Mouse (Mus musculus) forebrain, embryonic 14.5 days (tissue): Measurements from ENCODE around the gene Ppm1g. TPM values are rescaled to one million over a fixed set of nuclear protein-coding genes. Genes with fewer than 3 reads are reported as not detected.

Experiments used
- ATAC-seq: fragments of 200-750 bp; cut with Nextera tagmentation; 2 replicates; pipeline ENCODE4 v1.8.0; 2017; ENCODE audit warnings: mild to moderate bottlenecking, moderate library complexity
- DNase-seq: peaks from one replicate; pipeline ENCODE4 v3.0.0-alpha.2; 2015; ENCODE audit warnings: low spot score
- H3K27ac ChIP-seq: fragments of 300-500 bp; sonication (generic); 2 replicates; pipeline ENCODE4 v1.5.1; 2014; ENCODE audit warnings: low read depth, mild to moderate bottlenecking, control low read depth, low read length, moderate library complexity
- H3K27me3 ChIP-seq: fragments of 300-500 bp; sonication (generic); replicated peaks from 2 replicates; pipeline ENCODE4 v1.6.1; 2014; ENCODE audit warnings: low read length, control low read depth, mixed read lengths; ENCODE audit not compliant: control insufficient read depth, insufficient read depth
- H3K36me3 ChIP-seq: fragments of 300-500 bp; sonication (generic); 2 replicates; pipeline ENCODE4 v1.6.1; 2014; ENCODE audit warnings: low read length, control low read depth; ENCODE audit not compliant: control insufficient read depth, insufficient read depth
- H3K4me1 ChIP-seq: fragments of 300-500 bp; sonication (generic); 2 replicates; pipeline ENCODE4 v1.6.1; 2014; ENCODE audit warnings: antibody characterized with exemption, low read length, control low read depth; ENCODE audit not compliant: control insufficient read depth, insufficient read depth
- H3K4me2 ChIP-seq: fragments of 300-500 bp; sonication (generic); 2 replicates; pipeline ENCODE4 v1.6.1; 2014; ENCODE audit warnings: mild to moderate bottlenecking, control low read depth, low read length
- H3K4me3 ChIP-seq: fragments of 300-500 bp; sonication (generic); 2 replicates; pipeline ENCODE4 v1.5.1; 2014; ENCODE audit warnings: low read depth, low read length, control low read depth
- H3K9ac ChIP-seq: fragments of 300-500 bp; sonication (generic); 2 replicates; pipeline ENCODE4 v1.6.1; 2014; ENCODE audit warnings: mild to moderate bottlenecking, low read length, control low read depth, moderate library complexity
- H3K9me3 ChIP-seq: fragments of 300-500 bp; sonication (generic); replicated peaks from 2 replicates; pipeline ENCODE4 v1.6.1; 2016; ENCODE audit warnings: low read length, control low read depth, mixed read lengths; ENCODE audit not compliant: control insufficient read depth
- WGBS: fragments of 180-500 bp; shearing (Covaris S2); extraction: QIAGEN DNeasy Blood & Tissue Kit; methylation state at CpG from one replicate; pipeline ENCODE4 v1.1.7; 2014; 5-methylcytosine and 5-hydroxymethylcytosine counted together
- polyA plus RNA-seq: library from polyadenylated mRNA; unstranded; fragments of >200 nt; fragmentation: Nextera tagmentation; extraction: Ambion mirVana; gene quantifications from 2 replicates; pipeline ENCODE4 v1.2.1, GENCODE M21; 2014

Ppm1g gene
- polyA plus RNA-seq, 1 experiment from 2014 or later = 133 TPM

DNA sequence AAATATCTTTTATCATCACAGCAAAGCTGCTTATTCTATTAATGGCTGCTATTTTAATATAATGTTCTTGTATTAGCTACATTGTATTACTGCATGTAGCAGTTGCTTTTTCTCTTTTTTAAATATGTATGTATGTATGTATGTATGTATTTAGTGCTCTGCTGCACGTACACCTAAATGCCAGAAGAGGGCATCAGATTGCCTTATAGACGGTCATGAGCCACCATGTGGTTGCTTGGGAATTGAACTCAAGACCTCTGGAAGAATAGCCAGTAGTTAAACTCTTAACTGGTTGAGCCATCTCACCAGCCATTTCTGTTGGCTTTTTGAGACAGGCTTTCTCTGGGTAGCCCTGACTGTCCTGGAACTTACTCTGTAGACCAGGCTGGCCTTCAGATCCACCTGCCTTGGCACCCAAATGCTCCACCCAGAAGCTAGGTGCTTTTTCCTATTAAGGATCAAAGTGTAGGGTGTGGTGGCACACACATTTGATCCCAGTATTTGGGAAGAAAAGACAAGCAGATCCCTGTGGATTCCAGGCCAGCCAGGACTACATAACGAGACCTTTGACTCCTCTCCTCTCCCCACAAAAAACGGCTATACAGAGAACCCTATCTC, 32.2 kb downstream of the Ppm1g start:
- WGBS = 78% methylated on average over 4 of the region's 4 CpGs

DNA sequence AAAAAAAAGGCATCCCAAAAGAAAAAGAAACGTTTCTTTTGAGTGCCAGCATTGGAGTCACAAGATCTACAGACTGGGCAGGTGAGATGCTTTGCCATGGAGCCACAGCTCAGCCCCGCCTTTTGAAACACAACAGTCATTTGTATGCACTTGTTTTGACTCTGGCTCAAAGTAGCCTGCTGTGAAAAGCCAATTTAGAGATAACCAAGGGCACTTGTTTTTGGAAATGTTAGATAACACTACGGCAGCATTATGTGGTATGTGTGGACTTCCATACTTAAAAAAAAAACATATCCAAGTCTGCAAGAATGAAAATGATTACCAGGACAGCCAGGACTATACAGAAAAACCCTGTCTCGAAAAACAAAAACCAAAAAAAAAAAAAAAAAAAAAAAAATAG, 36.8 kb downstream of the Ppm1g start:
- no peak overlapping the region for H3K9ac ChIP-seq
- no peaks in the 10 kb centered on the region for H3K27me3 ChIP-seq
- no peak for ATAC-seq
- no peak overlapping the region for H3K4me2 ChIP-seq
- WGBS = 60% methylated on average over 4 of the region's 4 CpGs
- no peak for DNase-seq
- peaks cover 8% of the 10 kb centered on the region; the same call in 1 of the 2 replicates for H3K4me1 ChIP-seq
- no peak overlapping the region for H3K4me3 ChIP-seq
- no peaks in the 10 kb centered on the region for H3K9me3 ChIP-seq
- H3K27ac ChIP-seq = no peak overlapping the region
- peaks cover 18% of the 10 kb centered on the region for H3K36me3 ChIP-seq

More for the DNA sequence above, 32.2 kb downstream of the Ppm1g start:
- Histone ChIP-seq H3K4me3 (no peak overlapping the region), H3K9ac (no peak overlapping the region), H3K4me1 (peaks cover 6% of the 10 kb centered on the region), H3K36me3 (peaks cover 41% of the 10 kb centered on the region), H3K9me3 (no peaks in the 10 kb centered on the region), H3K4me2 (no peak overlapping the region), H3K27me3 (no peaks in the 10 kb centered on the region), H3K27ac (no peak overlapping the region)
- DNase-seq = no peak
- ATAC-seq = no peak

- no peak for ATAC-seq
- no peak overlapping the region for H3K4me3 ChIP-seq
- H3K9me3 ChIP-seq = no peaks in the 10 kb centered on the region
- H3K9ac ChIP-seq = no peak overlapping the region
- no peaks in the 10 kb centered on the region for H3K27me3 ChIP-seq
- WGBS = 95% methylated on average over 9 of the region's 9 CpGs
- peaks cover 9% of the 10 kb centered on the region; the same call in 1 of the 2 replicates for H3K4me1 ChIP-seq
- no peak overlapping the region for H3K27ac ChIP-seq
- no peaks in the 10 kb centered on the region for H3K36me3 ChIP-seq
- no peak overlapping the region for H3K4me2 ChIP-seq
- DNase-seq = no peak
Measured at GRCm38 (mm10) chr5:31181183-31181770, 39.2 kb downstream of the Ppm1g start.

- Histone ChIP-seq H3K27ac (peak within 1 kb of the TSS; percentile 95), H3K4me1 (peaks cover 9% of the 10 kb centered on the region; the same call in 1 of the 2 replicates), H3K4me3 (peak within 1 kb of the TSS; percentile 62), H3K4me2 (peak within 1 kb of the TSS; percentile 86), H3K27me3 (no peaks in the 10 kb centered on the region), H3K9me3 (no peaks in the 10 kb centered on the region), H3K9ac (peak within 1 kb of the TSS; percentile 78), H3K36me3 (no peaks in the 10 kb centered on the region; the same call in 1 of the 2 replicates)
- ATAC-seq = peak; percentile 99
- peak; percentile 98 for DNase-seq
- under 1% methylated on average over 59 of the region's 59 CpGs for WGBS
Measured at GRCm38 (mm10) chr5:31179766-31180630, 40.5 kb downstream of the Ppm1g start, which contains the start of the genes Gm29609 and Gtf3c2. TSS of gene Gm29609 (minus strand) at chr5:31179911. TSS of gene Gtf3c2 (minus strand) at chr5:31180144.

DNA sequence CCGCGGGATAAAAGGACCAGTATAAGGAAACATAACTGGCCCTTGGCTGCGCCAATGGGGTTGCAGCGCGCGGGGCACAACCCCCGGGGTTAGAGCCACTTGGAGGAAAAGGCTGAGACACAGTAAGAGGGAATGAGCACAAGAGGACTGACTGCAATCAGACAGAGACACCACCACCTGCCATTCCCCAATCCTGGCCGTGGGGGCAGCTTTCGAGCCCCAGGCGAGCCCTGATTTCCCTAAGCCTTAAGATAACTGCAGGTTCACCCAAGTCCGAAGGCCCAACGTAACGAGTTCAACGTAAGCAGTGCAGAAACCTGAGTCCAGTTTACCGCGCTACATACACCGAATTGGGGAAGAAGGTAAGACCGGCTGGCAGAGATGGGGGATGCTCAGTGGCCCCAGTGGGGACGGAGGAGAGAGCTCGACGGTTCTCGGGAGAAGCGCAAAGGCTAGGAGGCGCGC, 41.2 kb downstream of the Ppm1g start:
- Histone ChIP-seq H3K27me3 (no peaks in the 10 kb centered on the region), H3K27ac (peak overlapping the region; percentile 95), H3K4me2 (peak overlapping the region; percentile 86), H3K4me3 (peak overlapping the region; percentile 62), H3K9me3 (no peaks in the 10 kb centered on the region), H3K4me1 (peaks cover 9% of the 10 kb centered on the region; the same call in 1 of the 2 replicates), H3K36me3 (peaks cover 4% of the 10 kb centered on the region), H3K9ac (peak overlapping the region; percentile 78)
- ATAC-seq = peak; percentile 50
- under 1% methylated on average over 24 of the region's 25 CpGs for WGBS
- peak; percentile 24 for DNase-seq

DNA sequence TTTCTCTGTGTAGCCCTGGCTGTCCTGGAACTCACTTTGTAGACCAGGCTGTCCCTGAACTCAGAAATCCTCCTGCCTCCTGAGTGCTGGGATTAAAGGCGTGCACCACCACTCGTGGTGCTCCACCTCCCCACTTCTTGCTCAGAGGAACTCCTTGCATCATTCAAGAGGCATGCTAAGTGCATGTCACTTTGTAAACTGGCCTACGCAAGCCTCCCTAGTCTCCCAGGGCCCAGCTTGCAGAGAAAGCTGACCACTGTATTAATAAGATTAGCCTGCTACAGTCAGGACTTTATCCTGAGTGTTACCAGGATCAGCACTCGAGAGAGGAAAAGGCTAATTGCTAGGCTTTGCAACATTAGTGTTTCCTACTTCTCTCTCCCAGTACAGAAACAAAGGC, 51.9 kb downstream of the Ppm1g start:
- DNase-seq = no peak
- H3K36me3 ChIP-seq = peaks cover 87% of the 10 kb centered on the region
- no peak overlapping the region for H3K9ac ChIP-seq
- H3K9me3 ChIP-seq = no peaks in the 10 kb centered on the region
- H3K27me3 ChIP-seq = no peaks in the 10 kb centered on the region
- no peak for ATAC-seq
- no peak overlapping the region for H3K4me3 ChIP-seq
- H3K27ac ChIP-seq = no peak overlapping the region
- no peaks in the 10 kb centered on the region for H3K4me1 ChIP-seq
- WGBS = 93% methylated on average over 4 of the region's 4 CpGs
- no peak overlapping the region for H3K4me2 ChIP-seq

DNA sequence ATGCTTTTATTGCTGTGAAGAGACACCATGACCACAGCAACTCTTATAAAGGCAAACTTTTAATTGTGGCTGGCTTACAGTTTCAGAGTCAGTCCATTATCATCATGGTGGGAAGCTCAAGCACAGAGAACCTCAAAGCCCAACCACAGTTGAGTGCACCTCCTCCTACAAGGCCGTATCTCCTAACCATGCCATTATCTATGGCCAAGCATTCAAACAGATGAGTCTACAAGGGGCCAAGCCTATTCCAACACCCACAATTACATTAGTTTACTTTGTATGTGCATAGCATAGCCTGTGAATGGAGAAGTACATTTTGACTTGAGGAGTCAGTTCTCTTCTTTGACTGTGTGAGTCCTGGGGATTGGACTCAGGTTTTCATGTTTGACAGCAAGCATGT, 55.6 kb downstream of the Ppm1g start:
- no peak overlapping the region for H3K9ac ChIP-seq
- WGBS = 94% methylated on average over 1 of the region's 1 CpGs
- H3K9me3 ChIP-seq = no peaks in the 10 kb centered on the region
- H3K27me3 ChIP-seq = no peaks in the 10 kb centered on the region
- DNase-seq = no peak
- no peak for ATAC-seq
- H3K36me3 ChIP-seq = peaks cover 94% of the 10 kb centered on the region
- no peak overlapping the region for H3K4me3 ChIP-seq
- no peak overlapping the region for H3K27ac ChIP-seq
- no peaks in the 10 kb centered on the region for H3K4me1 ChIP-seq
- no peak overlapping the region for H3K4me2 ChIP-seq

GRCm38 (mm10) chr5:31162462-31162861, 58.0 kb downstream of the Ppm1g start:
- Histone ChIP-seq H3K9ac (no peak overlapping the region), H3K4me1 (no peaks in the 10 kb centered on the region), H3K36me3 (peaks cover 94% of the 10 kb centered on the region), H3K9me3 (no peaks in the 10 kb centered on the region), H3K27me3 (no peaks in the 10 kb centered on the region), H3K27ac (no peak overlapping the region), H3K4me2 (no peak overlapping the region), H3K4me3 (no peak overlapping the region)
- DNase-seq = no peak
- no peak for ATAC-seq
